Mouse (Mus musculus) neural tube, embryonic 13.5 days (tissue): ENCODE measurements at regions not wholly inside any gene's neighbourhood (a gene's known extent, or its start where the extent isn't known, plus 50 kb on each side); places are given as distances from the start of the nearest gene placed in this dataset.
A peak's percentile ranks its signal among the peaks of the same experiment; 100 is the strongest.
"Not testable (repeated sequence)": the region's sequence is repeated elsewhere in the genome, so short reads cannot be mapped to it uniquely, and the experiment has no call there.

ENCODE experiments used
- ATAC-seq: fragments of 200-750 bp; cut with Nextera tagmentation; 2 replicates; pipeline ENCODE4 v1.8.0; 2017; ENCODE audit warnings: low read depth, mild to moderate bottlenecking, moderate TSS enrichment, moderate library complexity
- H3K27ac ChIP-seq: fragments of 300-500 bp; sonication (generic); replicated peaks from 2 replicates; pipeline ENCODE4 v1.5.1; 2015; ENCODE audit warnings: moderate library complexity, mild to moderate bottlenecking, inconsistent platforms
- H3K27me3 ChIP-seq: fragments of 300-500 bp; sonication (generic); 2 replicates; pipeline ENCODE4 v1.6.1; 2015; ENCODE audit warnings: mild to moderate bottlenecking, inconsistent platforms
- H3K36me3 ChIP-seq: fragments of 300-500 bp; sonication (generic); 2 replicates; pipeline ENCODE4 v1.6.1; 2015; ENCODE audit warnings: mild to moderate bottlenecking, inconsistent platforms
- H3K4me1 ChIP-seq: fragments of 300-500 bp; sonication (generic); replicated peaks from 2 replicates; pipeline ENCODE4 v1.6.1; 2015; ENCODE audit warnings: inconsistent platforms
- H3K4me2 ChIP-seq: fragments of 300-500 bp; sonication (generic); 2 replicates; pipeline ENCODE4 v1.6.1; 2015; ENCODE audit warnings: inconsistent platforms, mild to moderate bottlenecking, moderate library complexity
- H3K4me3 ChIP-seq: fragments of 300-500 bp; sonication (generic); 2 replicates; pipeline ENCODE4 v1.5.1; 2015; ENCODE audit warnings: mild to moderate bottlenecking, inconsistent platforms
- H3K9ac ChIP-seq: fragments of 300-500 bp; sonication (generic); 2 replicates; pipeline ENCODE4 v1.6.1; 2015; ENCODE audit warnings: moderate library complexity, mild to moderate bottlenecking, inconsistent platforms
- H3K9me3 ChIP-seq: fragments of 300-500 bp; sonication (generic); 2 replicates; pipeline ENCODE4 v1.6.1; 2016; ENCODE audit warnings: inconsistent platforms
- WGBS: fragments of 180-500 bp; shearing (Covaris S2); methylation state at CpG from one replicate; pipeline ENCODE4 v1.1.7; 2015; 5-methylcytosine and 5-hydroxymethylcytosine counted together

DNA sequence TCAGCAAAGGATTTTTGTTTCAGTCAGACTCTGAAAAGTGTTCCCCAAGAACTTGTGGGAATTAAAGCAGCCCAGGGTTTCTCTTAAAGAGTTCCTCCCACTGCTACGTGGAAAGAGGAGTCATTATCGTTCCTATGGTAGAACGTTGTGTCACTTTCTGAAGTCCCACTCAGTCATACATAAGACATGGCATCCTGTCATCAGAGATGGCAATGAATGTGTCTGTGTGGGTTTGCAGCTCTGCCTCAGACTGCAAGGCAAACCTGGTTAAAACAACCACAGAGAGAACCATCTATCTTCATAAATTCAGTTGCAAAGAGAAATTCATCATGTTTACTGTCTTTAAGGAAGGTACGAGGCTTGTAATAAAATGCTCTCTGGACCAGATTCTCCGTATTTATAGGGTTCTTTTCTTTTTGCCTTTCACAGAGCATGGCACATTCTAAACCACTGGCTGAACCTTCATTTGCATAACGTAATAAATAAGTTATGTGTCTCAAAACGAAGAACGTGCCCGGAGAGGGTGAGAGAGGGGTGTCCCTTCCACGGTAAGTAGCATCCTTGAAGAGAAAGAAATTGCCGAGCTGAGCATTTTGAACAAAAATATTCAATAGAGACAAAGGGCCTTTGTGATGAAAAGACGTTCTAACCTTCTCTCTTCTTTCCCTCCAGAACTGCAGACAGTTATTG, 194.7 kb upstream of the Gm10306 start:
- ATAC-seq, result peak; percentile 77
- 19% methylated on average over 12 of the region's 12 CpGs for WGBS
- Histone ChIP-seq H3K4me1 (peaks cover 18% of the 10 kb centered on the region), H3K9ac (no peak overlapping the region), H3K4me2 (peak overlapping the region; percentile 29), H3K9me3 (no peaks in the 10 kb centered on the region), H3K27me3 (no peaks in the 10 kb centered on the region), H3K27ac (peak overlapping the region; percentile 64), H3K4me3 (no peak overlapping the region), H3K36me3 (no peaks in the 10 kb centered on the region)

DNA sequence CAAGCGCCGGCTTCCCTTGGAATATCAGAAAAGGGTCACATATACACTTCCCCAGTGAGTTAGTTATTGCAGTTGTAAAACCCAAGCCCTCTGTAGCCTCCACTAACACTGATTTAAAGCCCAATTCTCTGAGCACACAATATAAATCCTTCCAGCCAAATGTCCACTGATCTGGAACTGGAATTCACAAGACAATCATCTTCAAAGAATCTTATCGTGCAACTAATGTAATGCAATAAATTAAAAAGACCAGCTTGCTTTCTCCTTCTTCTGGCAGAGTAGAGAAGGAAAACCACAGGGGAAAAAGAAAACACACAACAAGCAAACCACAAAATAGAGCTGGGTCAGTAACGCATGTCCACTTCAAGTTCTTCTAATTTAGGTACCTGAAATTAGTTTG, 191.0 kb upstream of the Gm10306 start:
- WGBS, result 13% methylated on average over 4 of the region's 4 CpGs
- H3K9me3 ChIP-seq, result no peaks in the 10 kb centered on the region

DNA sequence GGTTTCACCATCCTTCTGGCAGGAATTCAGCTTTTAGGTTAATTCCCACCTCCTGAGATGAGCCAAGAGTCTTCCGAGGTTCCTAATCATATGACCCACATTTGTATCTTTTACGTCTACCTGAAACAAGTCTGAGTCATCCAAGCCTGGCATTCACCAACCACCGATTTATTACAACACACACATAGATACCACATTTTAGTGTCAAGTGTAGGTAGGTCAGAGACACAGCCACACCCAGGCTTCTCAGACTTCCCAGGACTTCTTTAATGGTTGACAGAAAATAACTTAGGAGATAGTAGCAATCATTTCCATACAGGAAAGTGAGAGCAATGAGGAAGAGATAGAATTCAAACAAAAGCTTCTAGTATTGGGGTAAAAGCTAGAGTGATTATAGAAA, 189.2 kb upstream of the Gm10306 start:
- Histone ChIP-seq H3K4me3 (no peak overlapping the region), H3K9me3 (no peaks in the 10 kb centered on the region), H3K27me3 (no peaks in the 10 kb centered on the region), H3K4me1 (peaks cover 5% of the 10 kb centered on the region), H3K4me2 (no peak overlapping the region), H3K27ac (no peak overlapping the region), H3K36me3 (no peaks in the 10 kb centered on the region), H3K9ac (no peak overlapping the region)
- WGBS, result 72% methylated on average over 3 of the region's 3 CpGs
- ATAC-seq, result no peak

More for the DNA sequence above, 191.0 kb upstream of the Gm10306 start:
- H3K9ac ChIP-seq, result no peak overlapping the region
- peaks cover 18% of the 10 kb centered on the region for H3K4me1 ChIP-seq
- no peak overlapping the region for H3K4me2 ChIP-seq
- H3K27ac ChIP-seq, result peak overlapping the region; percentile 33; the same call in 1 of the 2 replicates
- 0 out of 2 replicates have a peak, but pooled peaks have one; percentile 29 for ATAC-seq
- H3K27me3 ChIP-seq, result no peaks in the 10 kb centered on the region
- H3K4me3 ChIP-seq, result no peak overlapping the region
- no peaks in the 10 kb centered on the region for H3K36me3 ChIP-seq

DNA sequence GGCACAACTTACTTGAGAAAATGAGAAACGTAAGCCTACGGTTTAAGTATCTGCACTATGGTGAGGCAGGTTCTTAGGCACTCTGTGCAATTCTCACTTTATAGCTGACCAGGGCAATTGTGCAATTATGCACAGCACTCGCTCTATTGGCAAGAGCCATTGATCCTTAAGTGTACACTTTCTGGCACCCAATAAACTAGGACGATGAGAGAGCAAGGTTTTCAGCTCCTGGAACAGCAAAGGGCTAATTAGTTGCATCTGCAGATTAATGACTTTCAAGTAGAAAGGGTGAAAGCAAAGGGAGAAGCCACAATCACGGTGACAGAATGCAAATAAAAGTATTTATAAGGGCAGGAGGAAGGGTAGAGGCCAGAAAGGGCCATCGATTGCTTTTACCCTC, 185.4 kb upstream of the Gm10306 start:
- Histone ChIP-seq H3K9ac (no peak overlapping the region), H3K4me1 (peaks cover 4% of the 10 kb centered on the region; the same call in 1 of the 2 replicates), H3K4me3 (no peak overlapping the region), H3K27me3 (no peaks in the 10 kb centered on the region), H3K36me3 (no peaks in the 10 kb centered on the region), H3K9me3 (no peaks in the 10 kb centered on the region), H3K27ac (no peak overlapping the region), H3K4me2 (no peak overlapping the region)
- ATAC-seq, result peak; percentile 23; the same call in 1 of the 2 replicates
- 11% methylated on average over 6 of the region's 6 CpGs for WGBS

DNA sequence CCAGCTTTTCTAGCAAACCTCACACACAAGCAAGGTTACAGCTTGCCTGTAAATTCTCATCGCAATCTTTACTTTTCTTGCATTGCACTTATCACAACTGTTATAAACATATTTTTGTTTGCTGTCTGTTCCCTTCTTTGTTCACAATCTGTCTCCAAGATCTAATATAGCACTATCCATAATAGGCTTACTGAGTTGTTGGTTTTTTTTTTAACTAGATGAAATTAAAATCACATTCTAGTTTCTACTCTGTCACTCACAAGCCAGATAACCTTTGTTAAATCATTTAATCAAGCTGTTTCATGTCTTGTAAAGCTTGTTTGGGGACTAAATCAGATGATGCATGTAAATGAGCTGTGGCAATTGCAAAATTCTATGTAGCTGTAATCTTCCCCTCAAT, 180.1 kb upstream of the Gm10306 start:
- no peak for ATAC-seq
- Histone ChIP-seq H3K4me3 (no peak overlapping the region), H3K9ac (no peak overlapping the region), H3K36me3 (no peaks in the 10 kb centered on the region), H3K4me2 (no peak overlapping the region), H3K9me3 (no peaks in the 10 kb centered on the region), H3K4me1 (no peaks in the 10 kb centered on the region), H3K27ac (no peak overlapping the region), H3K27me3 (no peaks in the 10 kb centered on the region)
- WGBS, result 93% methylated on average over 1 of the region's 1 CpGs

DNA sequence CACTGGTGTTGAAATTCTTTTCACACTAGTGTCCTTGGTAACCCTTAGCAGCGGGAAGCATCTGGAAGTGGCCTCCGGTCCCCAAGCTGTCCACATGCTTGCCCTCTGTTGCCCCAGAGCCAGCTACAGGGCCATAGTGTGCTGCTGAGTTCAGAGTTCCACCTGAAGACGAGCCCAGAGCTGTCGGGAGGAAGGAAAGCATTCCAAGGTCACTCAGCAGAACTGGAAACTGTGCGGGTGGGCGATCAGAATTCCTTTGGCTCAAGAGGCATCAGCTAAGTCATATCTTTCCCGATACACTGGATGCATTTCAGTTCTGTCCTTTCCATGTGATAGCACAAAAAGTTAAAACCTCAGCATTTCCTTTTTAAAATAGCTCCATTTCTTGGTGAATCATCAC, 170.6 kb upstream of the Gm10306 start:
- H3K9ac ChIP-seq, result no peak overlapping the region
- WGBS, result 61% methylated on average over 7 of the region's 7 CpGs

DNA sequence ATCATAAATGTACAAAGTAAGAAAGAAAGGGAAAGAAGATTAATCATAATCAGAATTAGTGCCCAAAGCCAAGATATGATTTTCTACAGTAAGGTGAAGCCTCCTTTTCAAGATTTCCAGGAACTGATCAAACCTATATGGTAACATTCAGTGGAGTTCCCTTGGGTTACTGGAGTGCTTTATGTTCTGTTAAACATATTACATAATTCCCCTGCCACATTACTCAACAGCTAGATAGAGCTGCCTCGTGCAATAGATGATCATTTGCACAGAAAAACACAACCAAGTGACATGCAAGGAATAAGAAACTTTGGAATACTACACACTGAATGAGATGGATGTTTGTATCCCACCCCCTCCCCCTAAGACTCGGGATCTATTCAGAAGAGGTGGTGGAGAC, 168.0 kb upstream of the Gm10306 start:
- H3K4me2 ChIP-seq, result no peak overlapping the region
- no peaks in the 10 kb centered on the region for H3K4me1 ChIP-seq
- H3K9ac ChIP-seq, result no peak overlapping the region
- no peak overlapping the region for H3K27ac ChIP-seq
- 64% methylated on average over 2 of the region's 2 CpGs for WGBS
- no peaks in the 10 kb centered on the region for H3K36me3 ChIP-seq
- no peak overlapping the region for H3K4me3 ChIP-seq
- ATAC-seq, result no peak
- no peaks in the 10 kb centered on the region for H3K27me3 ChIP-seq
- no peaks in the 10 kb centered on the region for H3K9me3 ChIP-seq

More for the DNA sequence above, 170.6 kb upstream of the Gm10306 start:
- Histone ChIP-seq H3K27ac (no peak overlapping the region), H3K27me3 (no peaks in the 10 kb centered on the region), H3K4me2 (no peak overlapping the region), H3K4me3 (no peak overlapping the region), H3K9me3 (no peaks in the 10 kb centered on the region), H3K4me1 (no peaks in the 10 kb centered on the region), H3K36me3 (no peaks in the 10 kb centered on the region)
- no peak for ATAC-seq

DNA sequence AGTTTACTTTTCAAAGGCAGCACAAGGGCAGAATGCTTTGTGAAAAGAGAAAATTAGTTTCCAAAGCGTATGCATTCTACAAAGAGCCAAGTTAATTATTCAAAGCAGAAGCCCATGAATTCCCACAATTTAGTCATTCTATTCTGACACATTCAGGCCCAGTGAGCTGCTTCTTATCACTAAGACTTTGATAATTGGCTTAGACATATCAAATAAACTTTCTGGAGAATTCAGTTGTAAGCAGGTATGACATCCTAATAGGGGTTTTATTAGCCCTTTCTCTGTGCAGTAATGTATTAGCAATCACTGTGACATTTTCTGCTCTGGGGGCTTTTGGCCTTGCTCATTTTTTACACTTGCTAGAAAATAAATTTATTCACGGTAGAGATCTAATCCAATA, 161.9 kb upstream of the Gm10306 start:
- 68% methylated on average over 2 of the region's 2 CpGs for WGBS
- Histone ChIP-seq H3K36me3 (no peaks in the 10 kb centered on the region), H3K27ac (no peak overlapping the region), H3K4me2 (no peak overlapping the region), H3K9me3 (no peaks in the 10 kb centered on the region), H3K9ac (no peak overlapping the region), H3K4me3 (no peak overlapping the region), H3K4me1 (no peaks in the 10 kb centered on the region), H3K27me3 (no peaks in the 10 kb centered on the region)
- ATAC-seq, result no peak

DNA sequence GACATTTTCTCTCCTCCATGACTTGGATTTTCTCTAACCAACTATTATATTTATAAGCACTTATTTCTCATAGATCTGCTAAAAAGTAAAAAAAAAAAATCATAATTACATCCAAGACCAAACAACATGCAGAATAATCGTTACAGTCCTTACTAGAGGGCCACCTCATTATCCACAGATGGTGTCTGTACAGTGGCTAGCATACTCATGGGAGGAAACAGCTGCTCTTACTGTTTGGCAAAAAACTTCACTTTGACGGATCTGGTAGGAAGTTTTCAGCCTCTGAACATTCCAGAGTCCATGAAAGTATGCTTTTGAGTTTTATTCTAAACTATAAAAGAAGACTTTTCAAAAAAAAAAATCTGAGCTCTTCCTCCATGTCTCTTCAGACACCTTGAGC, 159.1 kb upstream of the Gm10306 start:
- H3K4me1 ChIP-seq, result no peaks in the 10 kb centered on the region
- no peaks in the 10 kb centered on the region for H3K36me3 ChIP-seq
- no peaks in the 10 kb centered on the region for H3K27me3 ChIP-seq
- H3K4me3 ChIP-seq, result no peak overlapping the region
- no peaks in the 10 kb centered on the region for H3K9me3 ChIP-seq
- WGBS, result 75% methylated on average over 2 of the region's 2 CpGs
- no peak overlapping the region for H3K4me2 ChIP-seq
- no peak for ATAC-seq
- H3K9ac ChIP-seq, result no peak overlapping the region
- H3K27ac ChIP-seq, result no peak overlapping the region

DNA sequence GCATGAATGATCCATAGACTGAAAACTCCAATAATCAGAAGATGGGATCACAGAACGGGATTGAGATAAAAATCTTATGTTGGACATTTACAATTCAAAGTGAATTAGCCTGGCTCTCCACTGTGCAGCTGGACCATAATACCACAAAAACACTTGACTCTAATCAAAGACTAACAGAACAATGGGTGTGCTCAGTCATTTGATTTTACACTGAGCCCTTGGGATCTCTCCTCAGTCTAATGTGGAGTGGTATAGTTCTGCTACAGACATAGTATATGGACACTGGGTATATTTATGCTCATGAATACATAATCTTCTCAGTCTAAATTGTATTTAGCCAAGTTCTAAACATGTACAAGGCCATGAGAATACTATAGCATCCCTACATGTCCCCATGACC, 149.4 kb upstream of the Gm10306 start:
- Histone ChIP-seq H3K4me3 (no peak overlapping the region), H3K9me3 (no peaks in the 10 kb centered on the region), H3K4me1 (0 out of 2 replicates have a peak, but pooled peaks cover 6% of the 10 kb centered on the region), H3K27me3 (no peaks in the 10 kb centered on the region), H3K27ac (no peak overlapping the region), H3K4me2 (no peak overlapping the region), H3K9ac (no peak overlapping the region), H3K36me3 (no peaks in the 10 kb centered on the region)
- peak; percentile 40; the same call in 1 of the 2 replicates for ATAC-seq
- 49% methylated on average over 1 of the region's 1 CpGs for WGBS

DNA sequence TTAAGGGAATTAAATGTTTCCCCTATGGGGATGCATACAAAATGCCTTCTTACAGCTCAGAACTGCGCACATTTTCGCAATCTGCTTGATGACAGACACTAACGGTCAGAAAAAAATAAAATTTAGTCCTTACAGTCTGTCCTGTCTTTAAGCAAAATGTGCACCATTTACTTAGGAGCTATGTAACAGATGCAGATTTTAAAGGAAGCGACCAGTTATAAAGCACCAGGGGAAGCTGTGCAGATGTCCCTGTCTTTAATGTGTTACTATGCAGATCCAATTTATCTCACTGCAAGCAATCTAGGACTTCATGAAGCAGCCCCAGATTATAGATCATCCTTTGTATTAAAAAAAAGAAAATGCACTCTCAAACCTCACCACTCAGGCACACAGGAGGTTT, 148.8 kb upstream of the Gm10306 start:
- Histone ChIP-seq H3K27me3 (no peaks in the 10 kb centered on the region), H3K9me3 (no peaks in the 10 kb centered on the region), H3K27ac (0 out of 2 replicates have a peak overlapping the region, but pooled peaks have one; percentile 5), H3K9ac (no peak overlapping the region), H3K4me1 (0 out of 2 replicates have a peak, but pooled peaks cover 6% of the 10 kb centered on the region), H3K4me2 (no peak overlapping the region), H3K4me3 (no peak overlapping the region), H3K36me3 (no peaks in the 10 kb centered on the region)
- 59% methylated on average over 4 of the region's 4 CpGs for WGBS
- ATAC-seq, result peak; percentile 71; the same call in 1 of the 2 replicates

DNA sequence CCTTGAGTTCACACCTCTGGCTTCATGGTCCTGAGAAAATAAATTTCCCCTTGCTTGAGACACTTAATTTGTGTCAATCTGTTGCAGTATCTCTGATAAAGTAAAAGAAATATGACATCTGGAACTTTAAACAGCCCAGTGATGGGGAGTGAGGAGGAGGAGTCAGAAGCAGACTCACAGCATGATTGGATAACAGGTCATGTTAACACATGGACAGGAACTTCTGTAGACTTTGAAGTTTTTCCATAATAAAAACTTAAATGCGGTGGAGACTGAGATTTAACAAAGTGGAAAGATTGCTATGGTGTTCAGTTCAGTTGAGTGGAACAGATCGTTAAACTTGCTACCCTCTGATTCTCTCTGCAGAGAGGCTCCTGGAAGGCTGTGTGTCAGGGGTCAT, 143.7 kb upstream of the Gm10306 start:
- no peak for ATAC-seq
- Histone ChIP-seq H3K27me3 (no peaks in the 10 kb centered on the region), H3K9ac (no peak overlapping the region), H3K9me3 (no peaks in the 10 kb centered on the region), H3K4me3 (no peak overlapping the region), H3K4me1 (no peaks in the 10 kb centered on the region), H3K36me3 (no peaks in the 10 kb centered on the region), H3K27ac (no peak overlapping the region), H3K4me2 (no peak overlapping the region)
- WGBS, result 75% methylated on average over 2 of the region's 2 CpGs

DNA sequence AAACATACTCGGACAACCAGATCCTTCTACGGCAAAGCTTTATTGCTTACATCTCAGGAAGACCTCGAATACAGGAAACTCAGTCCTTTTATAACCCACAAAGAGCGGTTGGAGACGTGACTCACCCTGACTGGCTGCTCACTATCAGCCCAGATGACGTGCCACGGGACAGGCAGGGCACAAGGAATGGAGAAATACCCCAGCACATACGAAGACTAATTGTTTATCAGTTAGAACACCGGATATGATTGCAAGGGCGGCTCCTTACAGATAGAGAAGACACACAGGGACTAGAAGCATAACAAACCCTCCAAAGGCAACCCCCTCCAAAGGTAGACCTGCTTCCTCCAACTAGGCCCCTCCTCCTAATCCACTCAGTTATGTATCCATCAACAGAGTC, 130.8 kb upstream of the Gm10306 start:
- not testable (repeated sequence) for H3K4me2 ChIP-seq, ATAC-seq, H3K4me1 ChIP-seq, H3K36me3 ChIP-seq, H3K27ac ChIP-seq, H3K27me3 ChIP-seq, H3K9ac ChIP-seq, H3K4me3 ChIP-seq
- H3K9me3 ChIP-seq, result peaks cover 13% of the 10 kb centered on the region
- whole genome bisulfite sequencing, result 91% methylated on average over 10 of the region's 10 CpGs
